Mouse (Mus musculus) CD8-positive naive resting alpha-beta T cell, adult 2 months (primary cell): ENCODE results near the gene Kcnab1.

Experiments used
- DNase-seq, 2 experiments: peaks; one replicate each; pipeline ENCODE4 v3.0.0; 2022; ENCODE audit warnings: low read depth in 2 of 2, low spot score in 2 of 2

Kcnab1 gene

GRCm38 (mm10) chr3:65203361-65204117 is 94.4 kb downstream of the Kcnab1 start:
- DNase-seq, result no peak

GRCm38 (mm10) chr3:65204356-65205075 is 95.3 kb downstream of the Kcnab1 start:
- no peak for DNase-seq

GRCm38 (mm10) chr3:65205539-65206020 is 96.4 kb downstream of the Kcnab1 start:
- DNase-seq, result no peak

GRCm38 (mm10) chr3:65213725-65214124 is 104.5 kb downstream of the Kcnab1 start:
- no peak for DNase-seq

- no peak for DNase-seq
Observed at GRCm38 (mm10) chr3:65214635-65215034, 105.5 kb downstream of the Kcnab1 start.

- no peak for DNase-seq
Observed at GRCm38 (mm10) chr3:65217673-65218579, 108.7 kb downstream of the Kcnab1 start.

DNA sequence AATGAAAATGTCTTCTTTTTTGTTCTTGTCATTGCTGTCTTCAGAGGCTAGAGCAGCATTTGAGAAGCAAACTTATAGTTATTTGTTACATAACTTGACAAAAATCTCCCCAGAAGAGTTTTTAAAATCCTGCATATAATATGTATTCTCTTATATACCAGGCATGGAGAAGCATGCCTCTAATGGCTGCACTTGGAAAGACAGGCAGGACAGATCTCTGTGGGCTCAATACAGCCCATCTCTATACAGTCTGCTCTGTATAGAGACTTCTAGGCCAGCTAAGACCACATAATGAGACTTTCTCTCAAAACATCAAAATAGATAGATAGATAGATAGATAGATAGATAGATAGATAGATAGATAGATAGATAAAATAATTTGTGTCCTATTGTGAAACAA is 111.1 kb downstream of the Kcnab1 start:
- DNase-seq, result no peak

DNA sequence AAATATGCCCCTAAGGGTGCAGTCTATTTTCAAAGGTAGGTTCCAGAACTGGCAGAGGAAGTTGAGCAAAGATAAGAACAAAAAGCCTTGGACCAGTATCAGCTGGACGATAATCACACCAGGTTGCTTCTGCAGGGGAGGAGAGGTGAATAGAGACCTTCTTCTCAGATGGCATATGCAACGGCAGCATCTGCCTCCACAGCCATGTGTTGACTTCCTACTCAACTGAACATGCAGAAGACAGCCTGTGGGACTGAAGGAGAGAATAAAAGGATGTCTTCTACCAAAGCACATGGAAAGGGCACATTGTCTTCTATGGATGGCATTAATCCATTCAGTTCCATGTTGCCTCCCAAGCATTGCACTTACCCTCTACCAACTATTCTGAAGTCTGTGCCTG is 114.5 kb downstream of the Kcnab1 start:
- DNase-seq, result no peak

GRCm38 (mm10) chr3:65230978-65231377 is 121.8 kb downstream of the Kcnab1 start:
- DNase-seq, result no peak

GRCm38 (mm10) chr3:65231419-65232090 is 122.4 kb downstream of the Kcnab1 start:
- no peak for DNase-seq

GRCm38 (mm10) chr3:65249023-65249422 is 139.8 kb downstream of the Kcnab1 start:
- DNase-seq, result no peak

GRCm38 (mm10) chr3:65260521-65260920 is 151.3 kb downstream of the Kcnab1 start:
- DNase-seq, result no peak

DNA sequence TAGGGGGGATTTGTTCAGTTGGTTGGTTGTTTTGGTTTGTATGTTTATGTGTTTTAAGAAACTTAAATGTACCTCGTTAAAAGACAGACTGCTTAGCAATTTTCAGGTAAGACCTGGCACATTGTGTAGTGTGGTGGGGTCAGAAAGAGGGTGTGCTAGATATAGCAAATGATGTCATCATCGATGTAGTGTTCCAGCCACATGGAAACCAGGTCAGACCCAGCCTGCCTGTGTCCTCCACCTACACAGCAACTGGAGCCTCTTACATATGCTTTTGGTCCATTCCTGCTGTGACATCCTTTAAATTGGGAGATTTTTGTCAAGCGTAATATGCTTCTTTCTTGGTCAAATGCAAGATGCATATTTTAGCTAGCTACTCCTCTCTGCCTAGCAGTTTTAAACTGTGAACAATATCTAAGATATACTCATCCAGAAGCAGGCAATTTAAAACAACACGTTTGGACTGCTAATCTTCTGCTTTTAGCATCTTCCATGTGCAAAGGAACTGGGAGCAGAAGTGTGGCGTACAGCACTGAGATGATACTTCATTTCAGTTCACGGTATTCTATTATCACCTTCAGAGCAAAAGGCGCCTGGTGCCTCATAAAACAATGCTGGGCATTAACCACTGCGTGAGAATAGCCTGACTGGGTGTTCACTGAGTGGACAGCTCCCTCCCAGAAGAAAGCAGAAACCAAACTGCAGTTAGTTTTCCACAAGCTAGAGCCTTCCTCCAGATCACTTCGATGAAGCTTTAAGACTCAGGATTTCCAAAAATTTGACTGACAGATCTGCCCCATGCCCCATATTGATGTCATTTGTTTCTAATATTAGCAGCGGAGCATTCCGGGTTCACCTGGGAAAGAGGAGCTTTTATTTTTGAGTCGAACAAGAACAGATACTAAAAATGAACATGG is 153.6 kb downstream of the Kcnab1 start:
- DNase-seq, result no peak

DNA sequence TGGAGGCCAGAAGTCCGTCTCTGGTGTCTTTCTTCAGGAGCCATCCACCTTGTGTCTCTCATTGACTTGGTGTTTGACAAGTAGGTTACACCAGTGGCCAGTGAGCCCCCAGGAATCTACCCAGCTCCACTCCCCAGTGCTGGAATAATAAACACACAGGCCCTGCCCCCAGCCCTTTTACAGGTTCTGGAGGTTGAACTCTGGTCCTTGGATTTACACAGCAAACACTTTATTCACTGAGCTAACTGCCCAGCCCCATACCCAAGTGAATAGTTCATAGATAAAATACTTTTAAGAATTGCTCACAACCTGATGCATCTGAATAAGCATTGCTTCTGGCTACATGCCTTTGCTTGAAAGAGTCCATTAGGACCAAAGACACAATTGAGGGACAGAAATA is 164.1 kb downstream of the Kcnab1 start:
- DNase-seq, result no peak

- DNase-seq, result no peak
Observed at GRCm38 (mm10) chr3:65277777-65278176, 168.6 kb downstream of the Kcnab1 start.

- no peak for DNase-seq
Observed at GRCm38 (mm10) chr3:65283366-65283765, 174.2 kb downstream of the Kcnab1 start.

GRCm38 (mm10) chr3:65288994-65289393 is 179.8 kb downstream of the Kcnab1 start:
- DNase-seq, result no peak

DNA sequence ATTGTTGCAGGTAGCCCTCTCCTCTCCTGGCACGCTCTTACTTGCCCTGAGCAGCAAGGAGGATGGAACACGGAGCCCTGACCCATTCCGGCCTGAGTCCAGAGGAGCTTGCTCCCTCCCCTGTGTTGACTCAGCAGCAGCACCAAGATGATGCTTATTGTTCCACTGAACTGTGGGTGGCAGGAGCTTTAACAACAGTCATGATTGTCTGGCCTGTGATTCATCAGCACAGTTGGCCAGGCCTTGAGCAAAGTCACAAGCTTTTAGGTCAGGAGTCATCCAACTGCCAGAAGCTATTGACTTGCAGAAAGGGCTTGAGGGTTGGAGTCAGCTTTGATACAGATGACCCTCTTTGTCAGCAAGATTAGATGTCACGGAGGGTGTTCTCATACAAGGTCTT is 187.8 kb downstream of the Kcnab1 start:
- DNase-seq, result no peak

GRCm38 (mm10) chr3:65299205-65299604 is 190.0 kb downstream of the Kcnab1 start:
- no peak for DNase-seq

GRCm38 (mm10) chr3:65301531-65301930 is 192.3 kb downstream of the Kcnab1 start:
- no peak for DNase-seq
